Mouse (Mus musculus): ENCODE results near the gene Ston2.

- TF ChIP-seq CTCF (IDR thresholded peaks at IDR 0.05; ENCODE audit: extremely low read depth, insufficient read depth, low read length) (no peak), POLR2A (IDR thresholded peaks at IDR 0.05; ENCODE audit: extremely low read depth, insufficient read depth, low read length) (no peak)
These were observed 150.9 kb downstream of the Ston2 start for GRCm38 (mm10) chr12:91637136-91637909.

Measured in cortical plate, adult 2 months (tissue).